Mouse (Mus musculus): ENCODE results near the gene Itih2. TPM values are rescaled to one million over a fixed set of nuclear protein-coding genes. Genes with fewer than 3 reads are reported as not detected.

The Itih2 gene
- polyA plus RNA-seq, 1 experiment from 2014 or later, result 0.81 TPM

GRCm38 (mm10) chr2:10140456-10140855, 9.3 kb upstream of the Itih2 start:
- Histone ChIP-seq H3K36me3 (no peaks in the 10 kb centered on the region), H3K9me3 (no peaks in the 10 kb centered on the region), H3K4me1 (replicated peaks) (no peaks in the 10 kb centered on the region), H3K9ac (replicated peaks) (no peak overlapping the region), H3K27ac (no peak overlapping the region), H3K4me2 (replicated peaks) (no peak overlapping the region), H3K27me3 (no peaks in the 10 kb centered on the region), H3K4me3 (replicated peaks) (no peak overlapping the region)
- 77% methylated on average over 5 of the region's 5 CpGs for WGBS
- no peak for ATAC-seq

- Histone ChIP-seq H3K4me2 (replicated peaks) (no peak overlapping the region), H3K36me3 (no peaks in the 10 kb centered on the region), H3K9ac (replicated peaks) (no peak overlapping the region), H3K4me1 (replicated peaks) (no peaks in the 10 kb centered on the region), H3K4me3 (replicated peaks) (no peak overlapping the region), H3K27ac (no peak overlapping the region), H3K27me3 (no peaks in the 10 kb centered on the region), H3K9me3 (no peaks in the 10 kb centered on the region)
- WGBS, result 92% methylated on average over 2 of the region's 2 CpGs
- no peak for ATAC-seq
Observed at GRCm38 (mm10) chr2:10137320-10137719, 6.1 kb upstream of the Itih2 start.

- Histone ChIP-seq H3K4me3 (replicated peaks) (no peak overlapping the region), H3K4me1 (replicated peaks) (no peaks in the 10 kb centered on the region), H3K27me3 (no peaks in the 10 kb centered on the region), H3K27ac (no peak overlapping the region), H3K9me3 (no peaks in the 10 kb centered on the region), H3K9ac (replicated peaks) (no peak overlapping the region), H3K36me3 (no peaks in the 10 kb centered on the region), H3K4me2 (replicated peaks) (no peak overlapping the region)
- 77% methylated on average over 6 of the region's 6 CpGs for WGBS
- ATAC-seq, result no peak
Observed at GRCm38 (mm10) chr2:10133941-10134340, 2.7 kb upstream of the Itih2 start.

GRCm38 (mm10) chr2:10132128-10132527, 932 bp upstream of the Itih2 start:
- ATAC-seq, result no peak
- Histone ChIP-seq H3K36me3 (no peaks in the 10 kb centered on the region), H3K4me1 (replicated peaks) (no peaks in the 10 kb centered on the region), H3K27me3 (no peaks in the 10 kb centered on the region), H3K4me3 (replicated peaks) (no peak overlapping the region), H3K4me2 (replicated peaks) (no peak overlapping the region), H3K27ac (no peak overlapping the region), H3K9ac (replicated peaks) (no peak overlapping the region), H3K9me3 (no peaks in the 10 kb centered on the region)
- 87% methylated on average over 1 of the region's 1 CpGs for WGBS

DNA sequence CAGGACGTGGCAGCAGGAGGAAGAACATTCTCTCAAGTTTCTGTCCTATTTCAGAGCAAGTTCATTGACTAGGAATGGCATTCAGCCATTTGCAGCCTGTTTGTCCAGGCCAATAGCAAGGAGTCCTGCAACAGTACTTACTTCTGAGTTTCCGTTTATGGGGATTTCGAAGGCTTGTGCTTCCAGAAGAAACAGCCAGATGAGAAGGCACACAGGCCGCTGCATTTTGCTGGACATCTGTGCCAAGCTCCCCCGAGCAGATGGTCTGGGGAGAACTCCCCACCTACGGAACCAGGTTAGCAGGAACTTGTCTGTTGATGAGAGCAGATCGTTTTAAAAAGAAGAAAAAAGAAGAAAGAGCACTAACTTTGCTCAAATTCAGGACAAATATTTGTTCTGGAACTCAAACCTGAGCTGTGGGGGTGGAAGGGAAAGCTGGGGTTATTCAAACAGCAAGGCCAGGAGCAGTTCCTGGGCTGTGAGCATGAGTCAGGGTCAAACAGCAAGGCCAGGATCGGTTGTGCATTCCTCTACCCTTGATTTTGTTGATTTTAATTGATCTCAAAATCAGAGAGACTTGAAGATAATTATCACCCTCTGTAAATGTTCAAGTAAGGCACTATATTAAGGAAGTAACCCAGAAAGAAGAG, 730 bp downstream of the Itih2 start:
- Histone ChIP-seq H3K4me1 (replicated peaks) (no peaks in the 10 kb centered on the region), H3K4me3 (replicated peaks) (no peak overlapping the region), H3K27ac (no peak overlapping the region), H3K27me3 (no peaks in the 10 kb centered on the region), H3K36me3 (no peaks in the 10 kb centered on the region), H3K9me3 (no peaks in the 10 kb centered on the region), H3K4me2 (replicated peaks) (no peak overlapping the region), H3K9ac (replicated peaks) (no peak overlapping the region)
- no peak for ATAC-seq
- WGBS, result 76% methylated on average over 8 of the region's 8 CpGs

- no peaks in the 10 kb centered on the region for H3K27me3 ChIP-seq
- H3K4me3 ChIP-seq (replicated peaks), result no peak overlapping the region
- no peak overlapping the region for H3K9ac ChIP-seq (replicated peaks)
- no peak overlapping the region for H3K4me2 ChIP-seq (replicated peaks)
- no peaks in the 10 kb centered on the region for H3K36me3 ChIP-seq
- no peaks in the 10 kb centered on the region for H3K4me1 ChIP-seq (replicated peaks)
- H3K27ac ChIP-seq, result no peak overlapping the region
- H3K9me3 ChIP-seq, result no peaks in the 10 kb centered on the region
- ATAC-seq, result no peak
- 80% methylated on average over 4 of the region's 4 CpGs for WGBS
Observed at GRCm38 (mm10) chr2:10128571-10128970, 2.6 kb downstream of the Itih2 start.

DNA sequence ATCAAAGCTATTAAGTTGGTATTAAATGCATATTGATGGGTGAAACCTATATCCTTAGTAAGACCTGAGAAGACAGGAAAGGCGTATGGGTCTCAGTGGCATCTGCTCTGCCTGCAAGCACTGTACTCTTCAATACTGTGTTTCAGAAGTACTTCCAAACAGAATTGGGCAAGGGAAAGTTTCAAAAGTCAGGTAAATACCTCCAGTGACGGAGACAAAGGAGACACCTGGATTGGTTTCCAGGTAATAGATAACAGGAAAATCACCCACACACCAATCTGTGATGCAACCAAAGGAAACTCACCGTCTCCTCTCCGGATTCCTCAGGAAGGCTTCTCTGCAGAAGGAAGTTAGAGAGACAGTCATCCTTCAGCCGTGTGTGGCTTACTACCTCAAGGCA, 3.7 kb downstream of the Itih2 start:
- no peak for ATAC-seq
- no peaks in the 10 kb centered on the region for H3K4me1 ChIP-seq (replicated peaks)
- WGBS, result 87% methylated on average over 5 of the region's 5 CpGs
- H3K9me3 ChIP-seq, result no peaks in the 10 kb centered on the region
- no peak overlapping the region for H3K9ac ChIP-seq (replicated peaks)
- no peak overlapping the region for H3K4me2 ChIP-seq (replicated peaks)
- no peaks in the 10 kb centered on the region for H3K27me3 ChIP-seq
- H3K27ac ChIP-seq, result no peak overlapping the region
- no peak overlapping the region for H3K4me3 ChIP-seq (replicated peaks)
- H3K36me3 ChIP-seq, result no peaks in the 10 kb centered on the region

GRCm38 (mm10) chr2:10126122-10126521, 5.1 kb downstream of the Itih2 start:
- Histone ChIP-seq H3K4me2 (replicated peaks) (no peak overlapping the region), H3K4me1 (replicated peaks) (no peaks in the 10 kb centered on the region), H3K9me3 (no peaks in the 10 kb centered on the region), H3K27ac (no peak overlapping the region), H3K9ac (replicated peaks) (no peak overlapping the region), H3K27me3 (no peaks in the 10 kb centered on the region), H3K4me3 (replicated peaks) (no peak overlapping the region), H3K36me3 (no peaks in the 10 kb centered on the region)
- WGBS, result 90% methylated on average over 4 of the region's 4 CpGs
- no peak for ATAC-seq

GRCm38 (mm10) chr2:10121826-10122225, 9.4 kb downstream of the Itih2 start:
- ATAC-seq, result no peak
- Histone ChIP-seq H3K9ac (replicated peaks) (no peak overlapping the region), H3K27ac (no peak overlapping the region), H3K36me3 (no peaks in the 10 kb centered on the region), H3K27me3 (no peaks in the 10 kb centered on the region), H3K4me1 (replicated peaks) (no peaks in the 10 kb centered on the region), H3K4me3 (replicated peaks) (no peak overlapping the region), H3K4me2 (replicated peaks) (no peak overlapping the region), H3K9me3 (no peaks in the 10 kb centered on the region)
- WGBS, result 75% methylated on average over 3 of the region's 3 CpGs

GRCm38 (mm10) chr2:10119276-10119675, 11.9 kb downstream of the Itih2 start:
- no peak for ATAC-seq
- Histone ChIP-seq H3K9me3 (no peaks in the 10 kb centered on the region), H3K27ac (no peak overlapping the region), H3K36me3 (no peaks in the 10 kb centered on the region), H3K4me2 (replicated peaks) (no peak overlapping the region), H3K4me1 (replicated peaks) (no peaks in the 10 kb centered on the region), H3K27me3 (no peaks in the 10 kb centered on the region), H3K9ac (replicated peaks) (no peak overlapping the region), H3K4me3 (replicated peaks) (no peak overlapping the region)
- WGBS, result 89% methylated on average over 8 of the region's 8 CpGs

- ATAC-seq, result no peak
- no peak overlapping the region for H3K4me3 ChIP-seq (replicated peaks)
- H3K27me3 ChIP-seq, result no peaks in the 10 kb centered on the region
- H3K9ac ChIP-seq (replicated peaks), result no peak overlapping the region
- H3K27ac ChIP-seq, result no peak overlapping the region
- 68% methylated on average over 1 of the region's 1 CpGs for WGBS
- H3K4me2 ChIP-seq (replicated peaks), result no peak overlapping the region
- no peaks in the 10 kb centered on the region for H3K4me1 ChIP-seq (replicated peaks)
- H3K36me3 ChIP-seq, result no peaks in the 10 kb centered on the region
- H3K9me3 ChIP-seq, result no peaks in the 10 kb centered on the region
Observed at GRCm38 (mm10) chr2:10118751-10119150, 12.4 kb downstream of the Itih2 start.

- H3K9me3 ChIP-seq, result no peaks in the 10 kb centered on the region
- no peak overlapping the region for H3K4me3 ChIP-seq (replicated peaks)
- H3K27ac ChIP-seq, result peak overlapping the region; percentile 9; the same call in 1 of the 2 replicates
- no peaks in the 10 kb centered on the region for H3K4me1 ChIP-seq (replicated peaks)
- H3K36me3 ChIP-seq, result no peaks in the 10 kb centered on the region
- H3K9ac ChIP-seq (replicated peaks), result no peak overlapping the region
- 83% methylated on average over 6 of the region's 6 CpGs for WGBS
- no peak overlapping the region for H3K4me2 ChIP-seq (replicated peaks)
- no peak for ATAC-seq
- H3K27me3 ChIP-seq, result no peaks in the 10 kb centered on the region
Observed at GRCm38 (mm10) chr2:10108535-10109189, 22.5 kb downstream of the Itih2 start.

- Histone ChIP-seq H3K9ac (replicated peaks) (no peak overlapping the region), H3K4me1 (replicated peaks) (no peaks in the 10 kb centered on the region), H3K4me2 (replicated peaks) (no peak overlapping the region), H3K9me3 (no peaks in the 10 kb centered on the region), H3K4me3 (replicated peaks) (no peak overlapping the region), H3K27ac (no peak overlapping the region), H3K27me3 (peaks cover 3% of the 10 kb centered on the region; the same call in 1 of the 2 replicates), H3K36me3 (no peaks in the 10 kb centered on the region)
- WGBS, result 44% methylated on average over 6 of the region's 6 CpGs
- peak; percentile 46 for ATAC-seq
Observed at GRCm38 (mm10) chr2:10101180-10101579, 30.0 kb downstream of the Itih2 start.

Data from midbrain, embryonic 13.5 days (tissue).